Mouse (Mus musculus): Measurements from ENCODE around the gene Rhbdf2. TPM values are rescaled to one million over a fixed set of nuclear protein-coding genes. Genes with fewer than 3 reads are reported as not detected.

The Rhbdf2 gene
- polyA plus RNA-seq, 1 experiment, result 4.4 TPM

GRCm38 (mm10) chr11:116652330-116653098 is 25.7 kb upstream of the Rhbdf2 start:
- Histone ChIP-seq H3K4me3 (ENCODE audit: insufficient read depth, low read depth, low read length) (peak overlapping the region; percentile 66), H3K4me1 (ENCODE audit: control insufficient read depth, insufficient read depth, insufficient read length, low read length) (no peaks in the 10 kb centered on the region; the same call in 1 of the 2 replicates), H3K27ac (replicated peaks; ENCODE audit: low read depth, low read length) (peak overlapping the region; percentile 36)

GRCm38 (mm10) chr11:116651339-116651738 is 24.5 kb upstream of the Rhbdf2 start:
- Histone ChIP-seq H3K4me1 (ENCODE audit: control insufficient read depth, insufficient read depth, insufficient read length, low read length) (no peaks in the 10 kb centered on the region), H3K27ac (replicated peaks; ENCODE audit: low read depth, low read length) (no peak overlapping the region), H3K4me3 (ENCODE audit: insufficient read depth, low read depth, low read length) (peak overlapping the region; percentile 66)

GRCm38 (mm10) chr11:116650811-116651210 is 24.0 kb upstream of the Rhbdf2 start:
- H3K27ac ChIP-seq (replicated peaks; ENCODE audit: low read depth, low read length), result no peak overlapping the region
- H3K4me1 ChIP-seq (ENCODE audit: control insufficient read depth, insufficient read depth, insufficient read length, low read length), result no peaks in the 10 kb centered on the region
- H3K4me3 ChIP-seq (ENCODE audit: insufficient read depth, low read depth, low read length), result peak overlapping the region; percentile 15

- Histone ChIP-seq H3K4me1 (ENCODE audit: control insufficient read depth, insufficient read depth, insufficient read length, low read length) (no peaks in the 10 kb centered on the region; the same call in 1 of the 2 replicates), H3K4me3 (ENCODE audit: insufficient read depth, low read depth, low read length) (peak overlapping the region; percentile 20; the same call in 1 of the 2 replicates), H3K27ac (replicated peaks; ENCODE audit: low read depth, low read length) (peak overlapping the region; percentile 46)
These were observed 23.0 kb upstream of the Rhbdf2 start for GRCm38 (mm10) chr11:116649711-116650337.

GRCm38 (mm10) chr11:116648976-116649375 is 22.2 kb upstream of the Rhbdf2 start:
- Histone ChIP-seq H3K4me1 (ENCODE audit: control insufficient read depth, insufficient read depth, insufficient read length, low read length) (no peaks in the 10 kb centered on the region; the same call in 1 of the 2 replicates), H3K4me3 (ENCODE audit: insufficient read depth, low read depth, low read length) (no peak overlapping the region), H3K27ac (replicated peaks; ENCODE audit: low read depth, low read length) (peak overlapping the region; percentile 46)

GRCm38 (mm10) chr11:116648213-116648921 is 21.5 kb upstream of the Rhbdf2 start:
- no peaks in the 10 kb centered on the region; the same call in 1 of the 2 replicates for H3K4me1 ChIP-seq (ENCODE audit: control insufficient read depth, insufficient read depth, insufficient read length, low read length)
- H3K27ac ChIP-seq (replicated peaks; ENCODE audit: low read depth, low read length), result peak overlapping the region; percentile 88
- no peak overlapping the region for H3K4me3 ChIP-seq (ENCODE audit: insufficient read depth, low read depth, low read length)

GRCm38 (mm10) chr11:116647340-116647991 is 20.6 kb upstream of the Rhbdf2 start:
- H3K4me3 ChIP-seq (ENCODE audit: insufficient read depth, low read depth, low read length), result no peak overlapping the region
- no peaks in the 10 kb centered on the region; the same call in 1 of the 2 replicates for H3K4me1 ChIP-seq (ENCODE audit: control insufficient read depth, insufficient read depth, insufficient read length, low read length)
- peak overlapping the region; percentile 79 for H3K27ac ChIP-seq (replicated peaks; ENCODE audit: low read depth, low read length)

GRCm38 (mm10) chr11:116646771-116647170 is 20.0 kb upstream of the Rhbdf2 start:
- no peak overlapping the region for H3K4me3 ChIP-seq (ENCODE audit: insufficient read depth, low read depth, low read length)
- peak overlapping the region; percentile 79 for H3K27ac ChIP-seq (replicated peaks; ENCODE audit: low read depth, low read length)
- no peaks in the 10 kb centered on the region; the same call in 1 of the 2 replicates for H3K4me1 ChIP-seq (ENCODE audit: control insufficient read depth, insufficient read depth, insufficient read length, low read length)

- no peak overlapping the region for H3K4me3 ChIP-seq (ENCODE audit: insufficient read depth, low read depth, low read length)
- H3K4me1 ChIP-seq (ENCODE audit: control insufficient read depth, insufficient read depth, insufficient read length, low read length), result no peaks in the 10 kb centered on the region; the same call in 1 of the 2 replicates
- H3K27ac ChIP-seq (replicated peaks; ENCODE audit: low read depth, low read length), result no peak overlapping the region
These were observed 19.3 kb upstream of the Rhbdf2 start for GRCm38 (mm10) chr11:116646136-116646535.

GRCm38 (mm10) chr11:116645446-116646110 is 18.8 kb upstream of the Rhbdf2 start:
- no peak overlapping the region; the same call in 1 of the 2 replicates for H3K27ac ChIP-seq (replicated peaks; ENCODE audit: low read depth, low read length)
- no peak overlapping the region for H3K4me3 ChIP-seq (ENCODE audit: insufficient read depth, low read depth, low read length)
- H3K4me1 ChIP-seq (ENCODE audit: control insufficient read depth, insufficient read depth, insufficient read length, low read length), result no peaks in the 10 kb centered on the region; the same call in 1 of the 2 replicates

GRCm38 (mm10) chr11:116644225-116645112 is 17.6 kb upstream of the Rhbdf2 start:
- H3K4me3 ChIP-seq (ENCODE audit: insufficient read depth, low read depth, low read length), result no peak overlapping the region
- H3K27ac ChIP-seq (replicated peaks; ENCODE audit: low read depth, low read length), result peak overlapping the region; percentile 59
- H3K4me1 ChIP-seq (ENCODE audit: control insufficient read depth, insufficient read depth, insufficient read length, low read length), result no peaks in the 10 kb centered on the region; the same call in 1 of the 2 replicates

GRCm38 (mm10) chr11:116643579-116644224 is 16.9 kb upstream of the Rhbdf2 start:
- H3K4me3 ChIP-seq (ENCODE audit: insufficient read depth, low read depth, low read length), result no peak overlapping the region
- H3K27ac ChIP-seq (replicated peaks; ENCODE audit: low read depth, low read length), result peak overlapping the region; percentile 59
- no peaks in the 10 kb centered on the region; the same call in 1 of the 2 replicates for H3K4me1 ChIP-seq (ENCODE audit: control insufficient read depth, insufficient read depth, insufficient read length, low read length)

Data from brown adipose tissue, adult 24 weeks (tissue).